Mouse (Mus musculus): ENCODE results near the gene Palm2.

Palm2 gene

GRCm38 (mm10) chr4:57514003-57514937, 80.2 kb downstream of the Palm2 start:
- DNase-seq: no peak

GRCm38 (mm10) chr4:57515356-57515755, 81.3 kb downstream of the Palm2 start:
- no peak for DNase-seq

GRCm38 (mm10) chr4:57523456-57523855, 89.4 kb downstream of the Palm2 start:
- no peak for DNase-seq

GRCm38 (mm10) chr4:57524461-57524860, 90.4 kb downstream of the Palm2 start:
- DNase-seq: no peak

- DNase-seq: no peak
Measured at GRCm38 (mm10) chr4:57525221-57526011, 91.4 kb downstream of the Palm2 start.

GRCm38 (mm10) chr4:57528296-57528695, 94.2 kb downstream of the Palm2 start:
- DNase-seq: no peak

GRCm38 (mm10) chr4:57533686-57534085, 99.6 kb downstream of the Palm2 start:
- no peak for DNase-seq

- DNase-seq: no peak
Measured at GRCm38 (mm10) chr4:57534232-57534631, 100.2 kb downstream of the Palm2 start.

- no peak for DNase-seq
Measured at GRCm38 (mm10) chr4:57535087-57535486, 101.0 kb downstream of the Palm2 start.

GRCm38 (mm10) chr4:57538029-57538688, 104.1 kb downstream of the Palm2 start:
- no peak for DNase-seq

GRCm38 (mm10) chr4:57543692-57544256, 109.7 kb downstream of the Palm2 start:
- no peak for DNase-seq

- no peak for DNase-seq
Measured at GRCm38 (mm10) chr4:57547785-57548184, 113.7 kb downstream of the Palm2 start.

- no peak for DNase-seq
Measured at GRCm38 (mm10) chr4:57550216-57550615, 116.2 kb downstream of the Palm2 start.

GRCm38 (mm10) chr4:57557102-57557501, 123.1 kb downstream of the Palm2 start:
- no peak for DNase-seq

- no peak for DNase-seq
Measured at GRCm38 (mm10) chr4:57559438-57559837, 125.4 kb downstream of the Palm2 start.

GRCm38 (mm10) chr4:57560010-57560409, 126.0 kb downstream of the Palm2 start:
- no peak for DNase-seq

- no peak for DNase-seq
Measured at GRCm38 (mm10) chr4:57561055-57561454, 127.0 kb downstream of the Palm2 start.

GRCm38 (mm10) chr4:57565283-57565682, 131.2 kb downstream of the Palm2 start:
- DNase-seq: no peak

- no peak for DNase-seq
Measured at GRCm38 (mm10) chr4:57565811-57566210, 131.8 kb downstream of the Palm2 start.

- DNase-seq: no peak
Measured at GRCm38 (mm10) chr4:57567666-57568206, 133.7 kb downstream of the Palm2 start, which contains the start of gene Pakap. Gene Pakap, plus strand, starts transcription at chr4:57568179.

GRCm38 (mm10) chr4:57568268-57569068, 134.4 kb downstream of the Palm2 start:
- no peak for DNase-seq

- no peak for DNase-seq
Measured at GRCm38 (mm10) chr4:57569069-57569355, 135.0 kb downstream of the Palm2 start.
